Mouse (Mus musculus) heart, postnatal 0 days (tissue): ENCODE results near the gene Relt.

Experiments used
- CTCF ChIP-seq: IDR thresholded peaks from 2 replicates; pipeline ENCODE4 v1.5.1; 2016; ENCODE audit warnings: antibody characterized with exemption, control low read depth, low read depth
- EP300 ChIP-seq: IDR thresholded peaks from 2 replicates; pipeline ENCODE4 v1.6.1; 2016; ENCODE audit warnings: antibody characterized with exemption, low read depth

DNA sequence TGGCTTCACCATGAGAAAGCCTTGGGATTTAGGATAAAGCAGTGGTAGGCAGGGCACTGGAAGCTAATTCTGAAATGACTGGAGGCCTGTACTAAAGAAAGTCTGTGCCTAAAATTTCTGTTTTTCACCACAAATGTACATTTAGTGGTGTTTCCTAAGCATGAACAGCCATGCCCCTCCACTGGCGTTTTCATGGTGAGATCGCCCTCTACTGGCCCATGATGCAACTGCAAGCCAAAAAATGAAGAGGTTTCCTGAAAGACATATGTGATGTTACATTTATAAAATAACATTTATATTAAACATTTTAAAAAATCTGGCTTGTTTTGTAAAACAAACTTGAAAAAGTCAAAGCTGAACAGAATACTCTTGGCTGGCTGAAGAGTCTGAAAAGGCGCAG, 23.3 kb upstream of the Relt start:
- TF ChIP-seq CTCF: peak; percentile 81
- no peak for TF ChIP-seq EP300
